Mouse (Mus musculus) brain, embryonic 14.5 days (tissue): ENCODE data around the gene Rph3al. TPM values are rescaled to one million over a fixed set of nuclear protein-coding genes. Genes with fewer than 3 reads are reported as not detected.

Experiments
- DNase-seq: peaks from one replicate; pipeline ENCODE4 v3.0.0-alpha.2; 2011; ENCODE audit warnings: low read depth
- CTCF ChIP-seq: fragments of 200-500 bp; IDR thresholded peaks from 2 replicates; pipeline ENCODE4 v1.5.1; 2012; ENCODE audit warnings: inconsistent platforms, mild to moderate bottlenecking, moderate library complexity, borderline replicate concordance; ENCODE audit not compliant: insufficient read depth, insufficient read length; ENCODE audit errors: extremely low read depth
- POLR2A ChIP-seq: fragments of 200-500 bp; IDR thresholded peaks from 2 replicates; pipeline ENCODE4 v1.6.1; 2012; ENCODE audit warnings: mild to moderate bottlenecking, inconsistent platforms, borderline replicate concordance; ENCODE audit not compliant: poor library complexity, insufficient read depth, insufficient read length, severe bottlenecking; ENCODE audit errors: extremely low read depth
- polyA plus RNA-seq: library from polyadenylated mRNA; depleted of rRNA; stranded (reverse); fragments of >200 nt; gene quantifications from 2 replicates; pipeline ENCODE4 v1.2.3, GENCODE M21; 2012

The Rph3al gene
- polyA plus RNA-seq, 1 experiment = 3.1 TPM

DNA sequence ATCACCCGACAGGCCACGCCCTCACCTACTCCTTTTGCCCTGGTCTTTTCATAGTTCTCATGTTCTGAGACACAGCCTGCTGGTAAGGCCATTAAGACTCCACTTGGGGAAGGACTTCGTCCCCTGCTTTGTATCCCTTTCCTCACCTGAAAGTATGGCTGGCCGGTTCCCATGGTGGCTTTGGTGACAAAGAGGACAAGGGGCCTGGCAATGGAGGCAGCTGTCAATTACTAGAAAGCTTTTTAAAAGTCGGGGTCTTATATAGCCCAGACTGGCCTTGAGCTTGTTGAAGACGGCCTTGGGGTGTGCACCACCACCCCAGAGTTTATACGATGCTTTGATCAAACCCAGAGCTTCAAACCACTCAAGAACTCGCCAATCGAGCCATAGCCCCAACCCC lies 39.7 kb downstream of the Rph3al start:
- TF ChIP-seq POLR2A (no peak), CTCF (no peak)
- no peak for DNase-seq

DNA sequence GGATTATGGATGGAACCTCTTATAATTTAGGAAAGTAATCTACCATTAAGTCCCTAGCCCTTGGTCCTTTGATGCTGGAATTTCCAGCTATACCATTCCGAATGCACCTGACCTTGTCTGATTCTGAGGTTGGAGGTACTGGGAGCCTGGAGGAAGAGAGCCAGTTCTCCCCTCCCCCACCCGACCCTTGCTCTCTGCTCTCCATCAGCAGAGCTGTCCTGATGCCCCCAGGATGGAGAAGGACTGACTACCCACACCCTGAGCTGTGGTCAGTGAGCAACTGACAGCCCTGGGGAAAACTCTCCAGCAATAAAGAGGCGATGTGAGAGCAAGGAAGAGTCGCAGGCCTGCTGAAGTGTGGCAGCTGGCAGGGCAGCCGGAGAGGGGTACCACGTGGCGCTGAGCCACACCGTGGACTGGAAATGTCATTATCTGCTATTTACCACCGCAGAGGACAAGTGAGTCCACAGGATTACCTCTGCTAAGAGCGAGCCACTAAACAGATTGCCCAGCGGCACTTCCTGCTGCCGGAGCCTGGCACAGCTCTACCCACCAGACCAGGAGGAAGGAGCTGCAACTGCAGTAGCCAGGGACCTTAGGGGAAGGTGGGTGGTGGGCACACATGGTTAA lies 43.3 kb downstream of the Rph3al start:
- DNase-seq = peak; percentile 61
- TF ChIP-seq CTCF (no peak), POLR2A (no peak)

DNA sequence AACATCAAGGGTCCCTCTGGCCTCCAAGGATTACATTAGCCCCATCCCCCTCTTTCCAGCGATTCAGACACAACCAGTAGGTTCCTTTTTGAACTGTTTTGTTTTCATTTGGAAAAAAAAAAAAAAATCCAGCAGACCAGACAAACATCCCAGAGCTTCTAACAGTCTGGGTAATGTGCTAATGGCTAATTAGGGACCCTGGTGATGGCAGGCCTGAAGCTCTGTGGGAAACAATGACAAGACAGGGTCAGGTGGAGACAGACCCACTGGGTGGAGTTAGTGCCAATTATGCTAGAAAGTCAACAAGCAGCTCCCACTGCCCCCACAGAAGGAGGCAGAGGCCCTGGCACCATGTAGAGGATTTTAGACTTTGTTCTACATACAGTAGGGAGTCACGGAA lies 44.3 kb downstream of the Rph3al start:
- DNase-seq = peak; percentile 64
- TF ChIP-seq CTCF (no peak), POLR2A (no peak)

DNA sequence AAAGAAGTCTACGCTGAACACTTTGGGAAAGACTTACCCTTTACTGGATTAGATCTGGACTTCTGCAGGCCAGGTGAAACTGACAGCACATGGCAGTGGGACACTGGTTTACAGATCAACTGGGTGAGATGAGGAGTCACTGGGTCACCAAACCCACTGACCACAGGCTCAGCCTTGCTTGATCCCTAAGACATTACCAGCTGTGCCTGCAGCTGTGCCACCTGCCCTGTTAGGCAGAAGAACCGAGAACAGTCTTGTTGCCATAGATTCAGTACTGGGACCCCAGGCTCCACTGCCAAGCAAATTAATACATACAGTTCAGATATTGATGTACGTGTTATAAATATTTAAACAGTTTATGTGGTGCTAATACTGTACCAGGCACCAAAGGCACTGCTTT lies 50.9 kb downstream of the Rph3al start:
- no peak for DNase-seq
- no peak for TF ChIP-seq POLR2A
- no peak for TF ChIP-seq CTCF

DNA sequence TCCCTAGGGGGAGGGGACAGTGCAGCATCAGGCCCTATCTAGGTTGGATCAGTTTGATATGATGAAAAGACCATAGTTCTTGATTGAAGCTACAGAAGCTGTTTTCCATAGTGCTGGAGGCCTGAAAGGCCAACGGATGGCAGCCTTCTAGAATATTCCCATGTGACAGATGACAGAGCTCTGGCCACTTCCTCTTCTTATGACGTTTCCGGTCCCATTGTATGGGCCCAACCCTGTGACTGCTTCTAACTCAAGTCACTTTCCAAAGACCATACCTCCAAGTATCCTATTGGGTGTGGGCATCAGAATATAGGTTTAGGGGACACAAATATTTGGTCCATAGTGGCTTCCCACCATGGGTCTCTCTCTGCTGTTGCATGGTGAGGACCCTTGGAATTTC lies 57.0 kb downstream of the Rph3al start:
- TF ChIP-seq CTCF (no peak), POLR2A (no peak)
- no peak for DNase-seq

DNA sequence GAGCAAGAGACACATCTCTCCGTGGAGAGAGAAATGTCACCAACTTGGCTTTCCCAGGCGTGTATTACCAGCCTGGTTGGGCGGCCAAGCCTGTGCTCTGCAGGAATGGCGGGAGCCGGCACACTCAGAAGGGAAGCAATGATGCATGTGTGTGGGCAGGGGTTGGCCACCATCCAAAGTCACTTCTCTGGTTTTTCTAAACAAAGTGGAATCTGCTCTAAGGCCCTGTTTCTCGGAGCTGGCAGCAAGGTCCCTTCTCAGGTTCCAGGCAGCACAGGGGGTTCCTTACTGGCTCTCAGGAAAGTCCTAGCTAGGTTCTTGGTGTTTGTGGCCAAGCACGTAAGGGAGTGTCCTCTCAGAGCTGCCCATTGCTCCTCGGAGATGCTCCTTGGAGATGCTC lies 58.2 kb downstream of the Rph3al start:
- TF ChIP-seq CTCF (no peak), POLR2A (no peak)
- peak; percentile 62 for DNase-seq

DNA sequence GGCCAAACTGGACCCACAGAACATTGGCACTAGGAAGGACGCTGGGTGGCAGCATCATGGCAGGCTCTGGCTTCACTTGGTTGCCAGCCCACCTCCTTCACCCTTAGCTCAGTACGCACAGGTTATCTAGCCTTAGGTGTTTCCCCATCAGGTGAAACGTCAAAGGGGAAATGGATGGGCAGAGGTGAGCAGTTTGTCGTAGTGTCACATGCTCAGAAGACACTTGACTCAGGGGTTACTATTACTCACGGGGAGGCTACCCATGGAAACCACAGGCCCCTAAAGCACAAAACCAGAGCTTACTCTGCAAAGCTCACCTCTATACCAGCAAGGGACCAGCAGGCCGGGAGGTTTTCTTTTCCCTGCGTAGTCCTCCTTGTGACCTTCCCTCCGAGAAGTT lies 59.8 kb downstream of the Rph3al start:
- no peak for DNase-seq
- TF ChIP-seq POLR2A = no peak
- TF ChIP-seq CTCF = no peak

DNA sequence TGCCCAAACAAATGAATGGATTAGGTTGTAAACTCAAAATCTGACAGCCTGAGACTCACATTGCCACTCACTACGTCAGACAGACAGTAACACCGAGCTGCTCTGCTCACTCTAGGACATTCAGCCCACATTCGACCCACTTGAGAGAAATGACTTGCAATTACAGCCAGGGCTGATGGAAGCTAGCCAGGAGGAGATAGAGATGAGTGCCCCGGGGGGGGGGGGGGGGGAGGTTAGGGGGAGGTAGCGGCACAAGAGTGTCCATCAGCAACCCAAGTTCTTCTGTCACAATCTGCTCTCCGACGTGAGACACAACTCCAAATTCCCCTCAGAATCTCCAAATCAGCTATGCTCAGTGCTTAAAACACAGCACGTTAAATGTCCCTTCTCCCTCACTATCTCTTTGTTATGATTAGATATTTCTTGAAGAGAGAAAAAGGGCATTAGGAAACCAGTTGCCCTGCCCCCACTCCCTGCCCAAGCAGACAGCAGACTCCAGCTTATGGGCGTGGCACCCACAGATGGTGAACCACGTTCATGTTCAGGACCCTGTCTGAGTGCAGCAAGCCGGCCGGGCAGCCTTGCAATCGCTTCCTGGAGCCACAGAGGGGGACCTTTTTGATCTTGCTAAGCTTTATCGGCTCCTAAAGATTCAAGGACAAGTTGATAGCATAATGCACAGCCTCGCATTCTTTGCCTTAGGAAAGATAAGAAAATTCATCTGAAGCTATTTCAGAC lies 62.0 kb downstream of the Rph3al start:
- no peak for TF ChIP-seq CTCF
- no peak for TF ChIP-seq POLR2A
- peak; percentile 44 for DNase-seq

DNA sequence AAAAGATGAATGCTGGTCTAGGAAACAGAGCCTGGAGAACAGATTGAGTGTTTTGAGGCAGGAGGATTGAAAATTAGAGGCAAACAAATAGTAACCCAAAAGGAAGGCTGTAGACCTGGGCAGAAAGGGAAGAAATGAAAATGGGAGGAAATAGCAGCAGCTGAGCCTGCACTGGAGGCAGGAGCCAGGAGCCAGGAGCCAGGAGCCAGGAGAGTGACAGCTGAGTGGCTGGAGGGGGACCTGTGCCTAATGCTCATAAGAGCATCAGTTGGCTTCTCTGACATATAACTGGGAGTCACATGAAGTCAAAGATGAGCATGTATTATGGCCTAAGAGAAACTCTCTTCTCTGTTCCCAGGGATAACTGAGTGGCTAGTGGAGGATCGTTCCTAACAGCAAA lies 66.5 kb downstream of the Rph3al start:
- no peak for DNase-seq
- TF ChIP-seq CTCF (no peak), POLR2A (no peak)

DNA sequence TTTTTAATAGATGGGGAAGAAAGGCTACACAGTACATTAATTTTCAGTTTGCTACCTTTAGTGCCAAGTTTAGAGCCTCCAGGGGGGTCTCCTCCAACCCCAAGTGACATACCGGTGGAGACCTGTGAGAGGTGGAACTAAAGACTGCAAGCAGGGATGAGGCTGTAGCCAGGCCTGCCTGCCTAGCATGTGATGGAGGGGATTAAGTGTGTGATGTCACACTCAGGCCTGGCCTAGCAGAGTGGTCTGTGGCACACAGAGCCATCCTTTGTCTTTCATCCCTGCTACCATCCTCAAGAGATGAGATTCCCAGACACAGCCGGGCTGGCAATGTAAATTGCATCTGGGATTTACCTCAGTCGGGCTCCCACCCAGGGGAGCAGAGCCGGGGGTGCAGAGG lies 67.3 kb downstream of the Rph3al start:
- peak; percentile 31 for DNase-seq
- no peak for TF ChIP-seq POLR2A

DNA sequence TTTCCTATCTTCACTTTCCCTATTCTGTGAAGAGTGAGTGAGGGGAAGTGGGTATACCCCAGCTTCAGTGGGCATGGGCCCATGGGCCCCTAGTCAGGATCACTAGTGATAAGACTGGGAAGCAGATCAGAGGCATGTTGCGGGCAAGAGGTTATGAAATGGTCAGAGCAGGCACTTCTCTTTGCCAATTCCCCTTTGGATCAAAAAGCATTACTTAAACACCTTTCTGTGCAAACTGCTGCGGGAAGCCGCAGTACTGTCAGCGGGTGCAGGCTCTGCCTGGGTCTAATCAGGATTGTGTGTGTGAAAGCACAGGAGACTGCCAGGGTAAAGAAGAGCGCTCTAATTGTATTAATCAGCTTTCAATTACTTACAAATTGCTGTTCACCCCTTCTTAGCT lies 67.8 kb downstream of the Rph3al start:
- TF ChIP-seq CTCF (no peak), POLR2A (no peak)
- peak; percentile 61 for DNase-seq

DNA sequence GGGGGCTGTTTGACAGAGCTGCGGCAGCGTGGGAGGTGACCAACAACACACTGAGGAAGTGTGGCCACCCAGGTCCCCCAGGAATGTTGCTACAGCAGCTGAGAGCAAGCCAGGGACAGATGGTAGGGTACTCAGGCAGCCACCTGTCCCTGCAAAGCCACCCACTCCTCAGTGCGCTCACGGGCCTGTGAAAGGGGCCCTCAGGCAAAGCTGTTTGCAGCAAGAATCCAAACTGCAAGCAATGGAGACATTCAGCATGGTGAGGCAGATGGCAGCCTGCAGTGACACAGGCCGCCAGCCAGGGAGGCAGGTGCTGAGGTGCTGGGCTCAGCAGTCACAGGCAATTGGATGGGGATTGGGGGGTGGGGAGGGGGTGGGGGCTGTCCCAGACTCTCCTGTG lies 68.3 kb downstream of the Rph3al start:
- TF ChIP-seq POLR2A (no peak), CTCF (no peak)
- DNase-seq = peak; percentile 91

DNA sequence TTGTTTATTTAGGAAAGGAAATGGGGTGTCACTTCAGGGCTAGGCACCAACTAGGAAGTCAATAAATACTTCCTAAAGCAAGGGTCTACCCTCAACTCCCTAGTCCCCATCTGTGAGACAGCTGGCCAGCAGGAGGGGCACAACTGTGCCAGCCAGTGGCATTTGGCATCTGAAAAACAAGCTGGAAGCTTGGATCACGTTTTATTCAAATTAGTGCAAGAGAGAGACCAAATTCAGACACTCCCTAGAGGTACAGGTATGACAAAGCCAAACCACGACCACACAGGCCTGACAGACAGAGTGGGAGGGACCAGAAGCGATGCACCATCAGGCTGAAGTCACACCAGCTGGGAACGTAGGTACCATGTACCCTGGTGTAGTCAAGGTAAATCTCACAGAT lies 71.4 kb downstream of the Rph3al start:
- TF ChIP-seq CTCF (no peak), POLR2A (no peak)
- no peak for DNase-seq

DNA sequence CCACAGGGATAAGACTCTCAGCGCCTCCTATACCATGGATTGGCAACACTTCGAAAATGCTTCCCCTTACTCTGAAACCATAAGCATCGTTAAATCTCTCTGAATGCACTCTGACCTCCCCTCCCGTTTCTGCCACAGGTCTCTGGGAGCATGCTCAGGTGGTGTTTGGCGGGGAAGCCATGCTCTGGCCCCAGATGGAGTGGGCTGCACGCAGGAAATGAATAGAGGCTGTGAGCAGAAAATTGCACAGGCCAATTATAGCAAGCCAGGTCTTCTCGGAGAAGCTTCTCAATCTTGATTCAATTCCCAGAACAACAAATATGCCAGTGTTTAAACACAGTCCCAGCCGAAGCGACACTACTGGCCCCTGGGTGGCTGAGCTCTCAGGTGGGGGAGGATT lies 72.4 kb downstream of the Rph3al start:
- DNase-seq = peak; percentile 65
- TF ChIP-seq POLR2A = no peak
- TF ChIP-seq CTCF = no peak
